In genomic region chr1:74156381-74156910, GRCm38 (mm10) we compare ENCODE assay signal across 23 mouse cellular contexts. TPM values are rescaled to one million over a fixed set of nuclear protein-coding genes. Genes with fewer than 3 reads are reported as not detected.
A peak's percentile ranks its signal among the peaks of the same experiment; 100 is the strongest.
DNase-seq lines count a peak whose midpoint lies in the region; ATAC-seq and TF ChIP-seq lines count a peak whose summit lies in the region.
"Had no signal": no experiment of that assay in that cellular context is flagged by ENCODE, and none has a peak within 500 bp of the region (broad histone marks: within the 10 kb centered on the region; RNA-seq: fewer than 3 reads in every experiment).

No protein-coding gene starts in this region.

- H3K4me2 ChIP-seq in embryonic facial prominence, embryonic 14.5 days (ENCODE audit: low read depth, low read length) = no peak overlapping the region
- peak overlapping the region; percentile 25 for H3K4me2 ChIP-seq in heart, embryonic 15.5 days
- H3K4me2 ChIP-seq in lung, postnatal 0 days (replicated peaks; ENCODE audit: low read depth, low read length) = no peak overlapping the region
- H3K4me2 ChIP-seq in intestine, postnatal 0 days (replicated peaks; ENCODE audit: low read depth) = no peak overlapping the region
- H3K4me2 ChIP-seq: embryonic facial prominence, embryonic 15.5 days; hindbrain, embryonic 12.5 days; limb, embryonic 12.5 days; midbrain, embryonic 15.5 days had no signal

- H3K4me1 ChIP-seq in embryonic facial prominence, embryonic 14.5 days (ENCODE audit: control insufficient read depth, insufficient read depth, low read length) = 0 out of 2 replicates have a peak, but pooled peaks cover 6% of the 10 kb centered on the region
- H3K4me1 ChIP-seq in embryonic facial prominence, embryonic 10.5 days = peaks cover 20% of the 10 kb centered on the region
- peaks cover 15% of the 10 kb centered on the region for H3K4me1 ChIP-seq in heart, embryonic 15.5 days (replicated peaks)
- H3K4me1 ChIP-seq in heart, adult 2 months (ENCODE audit: control insufficient read depth, insufficient read depth, low read length) = no peaks in the 10 kb centered on the region
- H3K4me1 ChIP-seq in lung, postnatal 0 days (ENCODE audit: insufficient read depth, low read depth, low read length) = no peaks in the 10 kb centered on the region
- no peaks in the 10 kb centered on the region for H3K4me1 ChIP-seq in intestine, postnatal 0 days (replicated peaks; ENCODE audit: control insufficient read depth, insufficient read depth, low read length)
- H3K4me1 ChIP-seq: forebrain, embryonic 10.5 days; limb, embryonic 12.5 days; midbrain, embryonic 15.5 days had no signal

- no peak overlapping the region for H3K27ac ChIP-seq in embryonic facial prominence, embryonic 14.5 days (replicated peaks; ENCODE audit: low read depth, low read length)
- H3K27ac ChIP-seq in embryonic facial prominence, embryonic 10.5 days (replicated peaks) = no peak overlapping the region
- peak overlapping the region; percentile 73 for H3K27ac ChIP-seq in heart, embryonic 15.5 days
- H3K27ac ChIP-seq in heart, adult 2 months = no peak overlapping the region
- H3K27ac ChIP-seq in lung, postnatal 0 days (ENCODE audit: low read length) = no peak overlapping the region
- no peak overlapping the region for H3K27ac ChIP-seq in intestine, postnatal 0 days (ENCODE audit: low read depth, low read length)
- H3K27ac ChIP-seq: embryonic facial prominence, embryonic 15.5 days; forebrain, embryonic 10.5 days; hindbrain, embryonic 12.5 days; limb, embryonic 12.5 days; midbrain, embryonic 15.5 days had no signal

- H3K4me3 ChIP-seq in embryonic facial prominence, embryonic 14.5 days (ENCODE audit: low read depth, low read length) = no peak overlapping the region
- no peak overlapping the region for H3K4me3 ChIP-seq in embryonic facial prominence, embryonic 10.5 days
- no peak overlapping the region for H3K4me3 ChIP-seq in heart, embryonic 15.5 days
- H3K4me3 ChIP-seq in heart, adult 2 months = no peak overlapping the region
- no peak overlapping the region for H3K4me3 ChIP-seq in lung, postnatal 0 days (ENCODE audit: low read depth, low read length)
- H3K4me3 ChIP-seq in intestine, postnatal 0 days (ENCODE audit: low read depth, low read length) = no peak overlapping the region
- H3K4me3 ChIP-seq: embryonic facial prominence, embryonic 15.5 days; forebrain, embryonic 10.5 days; hindbrain, embryonic 12.5 days; limb, embryonic 12.5 days; midbrain, embryonic 15.5 days had no signal

- WGBS in embryonic facial prominence, embryonic 14.5 days = 75% methylated on average over 14 of the region's 14 CpGs
- 79% methylated on average over 14 of the region's 14 CpGs for WGBS in embryonic facial prominence, embryonic 10.5 days
- WGBS in heart, embryonic 15.5 days = 39% methylated on average over 14 of the region's 14 CpGs
- 62% methylated on average over 14 of the region's 14 CpGs for WGBS in heart, adult 2 months
- 59% methylated on average over 14 of the region's 14 CpGs for WGBS in lung, postnatal 0 days
- 67% methylated on average over 14 of the region's 14 CpGs for WGBS in intestine, postnatal 0 days

- H3K36me3 ChIP-seq in embryonic facial prominence, embryonic 14.5 days (ENCODE audit: control insufficient read depth, insufficient read depth, low read length) = no peaks in the 10 kb centered on the region
- no peaks in the 10 kb centered on the region for H3K36me3 ChIP-seq in embryonic facial prominence, embryonic 10.5 days (replicated peaks)
- no peaks in the 10 kb centered on the region for H3K36me3 ChIP-seq in heart, embryonic 15.5 days
- no peaks in the 10 kb centered on the region for H3K36me3 ChIP-seq in heart, adult 2 months (ENCODE audit: control insufficient read depth, insufficient read depth, low read length)
- no peaks in the 10 kb centered on the region for H3K36me3 ChIP-seq in lung, postnatal 0 days (ENCODE audit: insufficient read depth, low read length)
- no peaks in the 10 kb centered on the region for H3K36me3 ChIP-seq in intestine, postnatal 0 days (ENCODE audit: control insufficient read depth, insufficient read depth)
- H3K36me3 ChIP-seq: embryonic facial prominence, embryonic 15.5 days; forebrain, embryonic 10.5 days; hindbrain, embryonic 12.5 days; limb, embryonic 12.5 days; midbrain, embryonic 15.5 days had no signal

- no peak for TF ChIP-seq CTCF in heart, adult 2 months (IDR thresholded peaks at IDR 0.05)
- no peak for TF ChIP-seq CTCF in lung, postnatal 0 days (IDR thresholded peaks at IDR 0.05)
- no peak for TF ChIP-seq CTCF in intestine, postnatal 0 days (IDR thresholded peaks at IDR 0.05; ENCODE audit: low read depth)

- no peaks in the 10 kb centered on the region for H3K27me3 ChIP-seq in embryonic facial prominence, embryonic 14.5 days (replicated peaks; ENCODE audit: control insufficient read depth, insufficient read depth, low read length)
- no peaks in the 10 kb centered on the region for H3K27me3 ChIP-seq in embryonic facial prominence, embryonic 10.5 days (replicated peaks; ENCODE audit: low read depth, poor library complexity, severe bottlenecking)
- H3K27me3 ChIP-seq in heart, embryonic 15.5 days = no peaks in the 10 kb centered on the region
- no peaks in the 10 kb centered on the region for H3K27me3 ChIP-seq in heart, adult 2 months (ENCODE audit: control insufficient read depth, insufficient read depth, low read length)
- H3K27me3 ChIP-seq in lung, postnatal 0 days (replicated peaks; ENCODE audit: insufficient read depth, low read length) = no peaks in the 10 kb centered on the region
- H3K27me3 ChIP-seq in intestine, postnatal 0 days (replicated peaks; ENCODE audit: control insufficient read depth, insufficient read depth, low read length) = no peaks in the 10 kb centered on the region
- H3K27me3 ChIP-seq: embryonic facial prominence, embryonic 15.5 days; hindbrain, embryonic 12.5 days; limb, embryonic 12.5 days; midbrain, embryonic 15.5 days had no signal

- no peak for ATAC-seq in embryonic facial prominence, embryonic 14.5 days (ENCODE audit: low read depth)
- ATAC-seq in heart, embryonic 15.5 days (replicated peaks; ENCODE audit: insufficient number of reproducible peaks, insufficient read depth, low FRiP score, low read depth) = no peak
- ATAC-seq in lung, postnatal 0 days = peak; percentile 23; the same call in 1 of the 2 replicates
- ATAC-seq in megakaryocyte progenitor cell, adult 5-6 weeks (replicated peaks; ENCODE audit: poor library complexity) = peak; percentile 57
- ATAC-seq in intestine, postnatal 0 days = no peak
- ATAC-seq: inflammation-experienced regulatory T-cells, adult 6 months; midbrain, embryonic 15.5 days had no signal

- no peak overlapping the region for H3K9ac ChIP-seq in embryonic facial prominence, embryonic 14.5 days (ENCODE audit: low read depth, low read length)
- no peak overlapping the region for H3K9ac ChIP-seq in heart, embryonic 15.5 days
- no peak overlapping the region for H3K9ac ChIP-seq in heart, adult 2 months (ENCODE audit: low read depth, low read length)
- no peak overlapping the region for H3K9ac ChIP-seq in lung, postnatal 0 days (replicated peaks; ENCODE audit: low read depth)
- H3K9ac ChIP-seq in intestine, postnatal 0 days (ENCODE audit: low read depth, low read length) = no peak overlapping the region
- H3K9ac ChIP-seq: embryonic facial prominence, embryonic 15.5 days; hindbrain, embryonic 12.5 days; limb, embryonic 12.5 days; midbrain, embryonic 15.5 days had no signal

- no peak for TF ChIP-seq POLR2A in heart, adult 2 months (IDR thresholded peaks at IDR 0.05; ENCODE audit: insufficient read depth, low read depth, low read length)

- no peak for TF ChIP-seq EP300 in heart, adult 2 months (IDR thresholded peaks at IDR 0.05; ENCODE audit: insufficient read depth, low read depth, low read length)
- no peak for TF ChIP-seq EP300 in lung, postnatal 0 days (IDR thresholded peaks at IDR 0.05)

- peak; percentile 11 for DNase-seq in embryonic facial prominence, embryonic 14.5 days (ENCODE audit: low spot score)
- DNase-seq in embryonic facial prominence, embryonic 10.5 days (ENCODE audit: low spot score) = no peak
- DNase-seq in heart, adult 2 months = no peak
- DNase-seq in lung, postnatal 0 days (ENCODE audit: low spot score) = peak; percentile 36
- DNase-seq in lung, postnatal 36 days = no peak
- DNase-seq: adrenal gland, adult 2 months; cerebellum, adult 18-20 months; gastrocnemius, postnatal 14 days; kidney, adult 9 months; kidney, postnatal 36 days; layer of hippocampus, adult 9-11 months; lung, postnatal 14 days; thymus, adult 18-20 months had no signal

- no peaks in the 10 kb centered on the region for H3K79me2 ChIP-seq in heart, adult 2 months (replicated peaks; ENCODE audit: control insufficient read depth, insufficient read depth, low read length)

- intact Hi-C loops in heart, adult 2 months (cut with DNase I) = no loop called here

- no peaks in the 10 kb centered on the region for H3K9me3 ChIP-seq in embryonic facial prominence, embryonic 14.5 days (ENCODE audit: control insufficient read depth, low read length)
- H3K9me3 ChIP-seq in embryonic facial prominence, embryonic 10.5 days = no peaks in the 10 kb centered on the region
- no peaks in the 10 kb centered on the region for H3K9me3 ChIP-seq in heart, embryonic 15.5 days (replicated peaks)
- no peaks in the 10 kb centered on the region for H3K9me3 ChIP-seq in lung, postnatal 0 days (ENCODE audit: low read length)
- no peaks in the 10 kb centered on the region for H3K9me3 ChIP-seq in intestine, postnatal 0 days (ENCODE audit: control insufficient read depth)
- H3K9me3 ChIP-seq: embryonic facial prominence, embryonic 15.5 days; forebrain, embryonic 10.5 days; hindbrain, embryonic 12.5 days; limb, embryonic 12.5 days; midbrain, embryonic 15.5 days had no signal

RNA-seq across cellular contexts. Expression of gene Cxcr2, which starts 2.7 kb away (rescaled TPM):
- 0.10 and 0.11 TPM in 2 replicates for polyA plus RNA-seq in embryonic facial prominence, embryonic 14.5 days (2014; fragmentation: Nextera tagmentation; extraction: Ambion mirVana)
- 0.05 and 0.22 TPM in 2 replicates for polyA plus RNA-seq in embryonic facial prominence, embryonic 10.5 days (2016; fragmentation: Nextera tagmentation; extraction: Ambion mirVana)
- polyA plus RNA-seq in heart, embryonic 15.5 days (2015; fragmentation: Nextera tagmentation; extraction: Ambion mirVana) = 0.13 and 0.15 TPM in 2 replicates
- total RNA-seq in heart, adult 2 months (2021) = under 1 TPM; 0.14 to 0.52 TPM
- polyA plus RNA-seq in heart, adult 2 months (2012; rRNA removed) = 0.82 and 1.3 TPM in 2 replicates
- polyA plus RNA-seq in lung, postnatal 0 days (2015; fragmentation: Nextera tagmentation; extraction: Ambion mirVana) = 1.9 and 2.4 TPM in 2 replicates
- total RNA-seq in megakaryocyte progenitor cell, adult 5-6 weeks (2015) = 5.3 and 9.3 TPM in 2 replicates
- total RNA-seq in megakaryocyte progenitor cell, adult 5-6 weeks (2017) = 9.5 and 10.7 TPM in 2 replicates
- polyA plus RNA-seq in intestine, postnatal 0 days (2015; fragmentation: Nextera tagmentation; extraction: Ambion mirVana) = 0.07 TPM in 2 replicates
- total RNA-seq: gastrocnemius, postnatal 14 days had no signal
- polyA plus RNA-seq: adrenal gland, adult 2 months; hindbrain, embryonic 12.5 days had no signal

RNA-seq across cellular contexts. Expression of gene Rufy4, which starts 31.1 kb away (rescaled TPM):
- polyA plus RNA-seq in embryonic facial prominence, embryonic 14.5 days (2014; fragmentation: Nextera tagmentation; extraction: Ambion mirVana) = 0.37 and 0.72 TPM in 2 replicates
- 0.06 and 0.15 TPM in 2 replicates for polyA plus RNA-seq in embryonic facial prominence, embryonic 10.5 days (2016; fragmentation: Nextera tagmentation; extraction: Ambion mirVana)
- polyA plus RNA-seq in heart, embryonic 15.5 days (2015; fragmentation: Nextera tagmentation; extraction: Ambion mirVana) = 0.43 and 0.49 TPM in 2 replicates
- total RNA-seq in heart, adult 2 months (2021) = 1 to 10 TPM; 1.1 to 1.2 TPM
- 0.59 and 1.0 TPM in 2 replicates for polyA plus RNA-seq in heart, adult 2 months (2012; rRNA removed)
- polyA plus RNA-seq in lung, postnatal 0 days (2015; fragmentation: Nextera tagmentation; extraction: Ambion mirVana) = 0.42 and 0.43 TPM in 2 replicates
- total RNA-seq in megakaryocyte progenitor cell, adult 5-6 weeks (2015) = 0.37 and 0.72 TPM in 2 replicates
- total RNA-seq in megakaryocyte progenitor cell, adult 5-6 weeks (2017) = 0.54 and 0.68 TPM in 2 replicates
- 0.10 TPM in 1 of 2 replicates, not detected in the other for polyA plus RNA-seq in intestine, postnatal 0 days (2015; fragmentation: Nextera tagmentation; extraction: Ambion mirVana)
- polyA plus RNA-seq: inflammation-experienced regulatory T-cells, adult 6 months had no signal

RNA-seq across cellular contexts. Expression of gene Tns1, which starts 32.2 kb away (rescaled TPM):
- 51.5 and 58.5 TPM in 2 replicates for polyA plus RNA-seq in embryonic facial prominence, embryonic 14.5 days (2014; fragmentation: Nextera tagmentation; extraction: Ambion mirVana)
- polyA plus RNA-seq in embryonic facial prominence, embryonic 10.5 days (2016; fragmentation: Nextera tagmentation; extraction: Ambion mirVana) = 27.4 and 30.4 TPM in 2 replicates
- 121 and 140 TPM in 2 replicates for polyA plus RNA-seq in heart, embryonic 15.5 days (2015; fragmentation: Nextera tagmentation; extraction: Ambion mirVana)
- 100 to 1,000 TPM; 629 to 748 TPM for total RNA-seq in heart, adult 2 months (2021)
- polyA plus RNA-seq in heart, adult 2 months (2012; rRNA removed) = 329 and 365 TPM in 2 replicates
- 184 and 185 TPM in 2 replicates for polyA plus RNA-seq in lung, postnatal 0 days (2015; fragmentation: Nextera tagmentation; extraction: Ambion mirVana)
- 12.4 and 15.4 TPM in 2 replicates for total RNA-seq in megakaryocyte progenitor cell, adult 5-6 weeks (2015)
- 3.1 and 9.7 TPM in 2 replicates for total RNA-seq in megakaryocyte progenitor cell, adult 5-6 weeks (2017)
- polyA plus RNA-seq in intestine, postnatal 0 days (2015; fragmentation: Nextera tagmentation; extraction: Ambion mirVana) = 20.0 and 21.5 TPM in 2 replicates

RNA-seq across cellular contexts. Expression of gene Cxcr1, which starts 38.0 kb away (rescaled TPM):
- polyA plus RNA-seq in embryonic facial prominence, embryonic 14.5 days (2014; fragmentation: Nextera tagmentation; extraction: Ambion mirVana) = not detected in 2 replicates
- not detected in 2 replicates for polyA plus RNA-seq in embryonic facial prominence, embryonic 10.5 days (2016; fragmentation: Nextera tagmentation; extraction: Ambion mirVana)
- polyA plus RNA-seq in heart, embryonic 15.5 days (2015; fragmentation: Nextera tagmentation; extraction: Ambion mirVana) = not detected in 2 replicates
- total RNA-seq in heart, adult 2 months (2021) = not detected
- polyA plus RNA-seq in heart, adult 2 months (2012; rRNA removed) = not detected in 2 replicates
- not detected in 2 replicates for polyA plus RNA-seq in lung, postnatal 0 days (2015; fragmentation: Nextera tagmentation; extraction: Ambion mirVana)
- total RNA-seq in megakaryocyte progenitor cell, adult 5-6 weeks (2015) = not detected in 2 replicates
- not detected in 2 replicates for total RNA-seq in megakaryocyte progenitor cell, adult 5-6 weeks (2017)
- not detected in 2 replicates for polyA plus RNA-seq in intestine, postnatal 0 days (2015; fragmentation: Nextera tagmentation; extraction: Ambion mirVana)
- total RNA-seq: adrenal gland, adult 2 months; gastrocnemius, postnatal 14 days had no signal
- polyA plus RNA-seq: adrenal gland, adult 2 months; embryonic facial prominence, embryonic 15.5 days; forebrain, embryonic 10.5 days; frontal cortex, adult 2 months; hindbrain, embryonic 12.5 days; inflammation-experienced regulatory T-cells, adult 6 months; limb, embryonic 12.5 days; midbrain, embryonic 15.5 days had no signal

Comparison
In these comparisons a context has a peak if more than half of its experiments do, and no peak if none do; other contexts are left out.
1. DNase-seq: peak in embryonic facial prominence, embryonic 14.5 days (single experiment) and lung, postnatal 0 days (single experiment); none in embryonic facial prominence, embryonic 10.5 days (single experiment), heart, adult 2 months (0 of 2) and lung, postnatal 36 days (single experiment).
2. ATAC-seq: peak in lung, postnatal 0 days (single experiment) and megakaryocyte progenitor cell, adult 5-6 weeks (single experiment); none in embryonic facial prominence, embryonic 14.5 days (single experiment), heart, embryonic 15.5 days (single experiment) and intestine, postnatal 0 days (single experiment).